Mouse (Mus musculus) erythroblast, adult 5-6 weeks (primary cell): Measurements from ENCODE around the gene Zcchc13. TPM values are rescaled to one million over a fixed set of nuclear protein-coding genes. Genes with fewer than 3 reads are reported as not detected.
"Not testable (repeated sequence)": the region's sequence is repeated elsewhere in the genome, so short reads cannot be mapped to it uniquely, and the experiment has no call there.

Experiments
- ATAC-seq: replicated peaks from 2 replicates; pipeline ENCODE4 v1.8.0; 2016; ENCODE audit warnings: moderate number of reproducible peaks, mild to moderate bottlenecking, moderate TSS enrichment, inconsistent platforms; ENCODE audit not compliant: poor library complexity, low FRiP score, severe bottlenecking
- total RNA-seq, 2 experiments: library from RNA; stranded (forward) in 1 of 2; stranded (reverse) in 1 of 2; fragments of 150-400 nt in 1 of 2; fragments of 200-764, 138-1000 nt in 1 of 2; gene quantifications; 2 replicates each; pipeline versions ENCODE4 v1.2.3 to v1.2.4; 2015 to 2017; ENCODE audit warnings: low replicate concordance in 2 of 2

The Zcchc13 gene
- total RNA-seq, 2 experiments from 2014 or later: 3.1 TPM; not detected in 1

- no peak for ATAC-seq
Measured at GRCm38 (mm10) chrX:103636021-103636420, 5.6 kb downstream of the Zcchc13 start.

GRCm38 (mm10) chrX:103638566-103638965 lies 8.2 kb downstream of the Zcchc13 start:
- ATAC-seq: no peak

GRCm38 (mm10) chrX:103644301-103644700 lies 13.9 kb downstream of the Zcchc13 start:
- no peak for ATAC-seq

GRCm38 (mm10) chrX:103652048-103652447 lies 21.7 kb downstream of the Zcchc13 start:
- no peak for ATAC-seq

- no peak for ATAC-seq
Measured at GRCm38 (mm10) chrX:103653021-103653420, 22.6 kb downstream of the Zcchc13 start.

- ATAC-seq: no peak
Measured at GRCm38 (mm10) chrX:103658985-103659384, 28.6 kb downstream of the Zcchc13 start.

- ATAC-seq: not testable (repeated sequence)
Measured at GRCm38 (mm10) chrX:103664445-103664844, 34.1 kb downstream of the Zcchc13 start.

- ATAC-seq: no peak
Measured at GRCm38 (mm10) chrX:103670245-103670644, 39.9 kb downstream of the Zcchc13 start.

GRCm38 (mm10) chrX:103673761-103674160 lies 43.4 kb downstream of the Zcchc13 start:
- no peak for ATAC-seq

GRCm38 (mm10) chrX:103674674-103675073 lies 44.3 kb downstream of the Zcchc13 start:
- no peak for ATAC-seq

Other genes with a start within 250 kb of the Zcchc13 start
- gene Tsx, start 216.1 kb upstream of the Zcchc13 start, total RNA-seq (2015; ENCODE audit: low replicate concordance): not detected in 2 replicates
- not detected in 2 replicates for gene Tsx, start 216.1 kb upstream of the Zcchc13 start, total RNA-seq (2017; ENCODE audit: low replicate concordance)
- not detected in 2 replicates for gene Gm26992, start 208.6 kb upstream of the Zcchc13 start, total RNA-seq (2015; ENCODE audit: low replicate concordance)
- gene Gm26992, start 208.6 kb upstream of the Zcchc13 start, total RNA-seq (2017; ENCODE audit: low replicate concordance): not detected in 2 replicates
- gene Slc16a2, start 191.4 kb downstream of the Zcchc13 start, total RNA-seq (2015; ENCODE audit: low replicate concordance): 0.19 TPM in 1 of 2 replicates, not detected in the other
- not detected in 2 replicates for gene Slc16a2, start 191.4 kb downstream of the Zcchc13 start, total RNA-seq (2017; ENCODE audit: low replicate concordance)